Mouse (Mus musculus) thymus, postnatal 25 days (tissue): ENCODE measurements around the gene Arid1a.

Experiments used
- DNase-seq: peaks from one replicate; pipeline ENCODE4 v3.0.0; 2022

Gene Arid1a

DNA sequence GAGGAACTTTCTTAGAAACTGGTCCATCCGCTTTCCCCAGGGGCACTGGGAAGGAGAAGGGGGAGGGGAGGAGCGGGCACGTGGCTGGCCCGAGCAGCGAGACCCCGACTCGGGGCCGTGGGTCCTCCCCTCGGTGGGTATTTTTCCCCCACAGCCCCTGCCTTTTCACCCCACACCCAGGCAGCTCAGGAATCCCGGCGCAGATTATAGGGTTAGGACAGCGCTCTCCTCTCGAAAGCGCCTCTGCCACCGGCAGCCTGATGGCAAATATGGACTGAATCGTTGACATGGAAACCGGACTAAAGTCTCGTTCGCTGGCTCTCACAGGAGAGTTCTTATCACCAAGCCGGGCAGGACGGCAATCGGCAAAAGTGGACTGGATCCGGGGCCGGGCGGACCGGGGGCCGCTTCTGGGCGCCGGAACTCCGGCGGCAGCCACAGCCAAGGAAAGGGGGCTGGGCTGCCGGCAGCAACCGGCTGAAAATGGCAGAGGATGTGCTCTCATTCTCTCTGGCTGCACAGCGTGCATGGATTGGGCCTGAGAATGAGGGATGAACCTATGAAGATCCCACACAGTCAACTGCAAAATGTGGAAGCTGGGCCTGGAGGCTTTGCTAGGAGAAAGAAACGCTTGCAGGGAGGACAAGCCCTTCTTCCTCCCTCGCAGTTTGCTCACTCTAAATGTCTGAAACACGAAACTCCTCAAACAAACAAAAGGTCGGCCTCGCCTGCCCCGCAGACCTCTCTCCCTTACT, at the start of gene Arid1a:
Gene Arid1a (minus strand): TSS at position 256 of the 755 bp plus-strand sequence.
- peak; percentile 97 for DNase-seq

DNA sequence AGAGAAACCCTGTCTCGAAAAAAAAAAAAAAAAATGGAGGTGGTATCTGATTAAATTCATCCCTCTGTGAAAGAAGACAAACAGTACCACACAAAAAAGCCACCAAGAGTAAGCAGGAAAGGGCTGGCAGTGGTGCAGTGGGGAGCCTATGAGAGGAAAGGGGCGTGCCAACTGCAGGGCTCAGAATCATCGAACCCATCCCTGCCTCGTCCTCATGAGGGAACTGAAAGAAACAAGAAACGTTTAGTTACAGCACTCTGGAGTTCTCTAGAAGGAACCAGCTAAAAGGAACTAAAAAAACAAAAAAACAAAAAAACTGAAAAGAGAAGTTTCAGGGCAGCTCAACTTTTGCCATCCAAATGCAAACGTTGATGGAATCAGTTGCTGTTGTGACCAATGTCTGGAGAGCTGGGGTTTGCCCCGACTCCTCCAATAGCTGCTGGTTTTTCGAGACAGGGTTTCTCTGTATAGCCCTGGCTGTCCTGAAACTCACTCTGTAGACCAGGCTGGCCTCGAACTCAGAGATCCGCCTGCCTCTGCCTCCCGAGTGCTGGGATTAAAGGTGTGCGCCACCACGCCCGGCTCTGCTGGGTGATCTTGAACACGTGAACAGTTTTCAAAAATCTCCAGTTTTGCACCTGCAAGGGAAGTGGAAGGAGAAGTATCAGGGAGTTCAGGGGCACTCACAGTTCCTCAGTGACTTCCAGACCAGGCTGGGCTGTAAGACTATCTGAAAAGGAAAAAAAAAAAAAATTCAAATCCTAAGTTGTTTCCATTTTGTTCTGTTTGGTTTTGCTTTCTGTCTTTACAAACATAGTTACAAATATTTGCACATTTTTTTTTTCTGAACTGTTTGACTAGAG, 48.1 kb upstream of the Arid1a start:
- DNase-seq, result peak; percentile 62

DNA sequence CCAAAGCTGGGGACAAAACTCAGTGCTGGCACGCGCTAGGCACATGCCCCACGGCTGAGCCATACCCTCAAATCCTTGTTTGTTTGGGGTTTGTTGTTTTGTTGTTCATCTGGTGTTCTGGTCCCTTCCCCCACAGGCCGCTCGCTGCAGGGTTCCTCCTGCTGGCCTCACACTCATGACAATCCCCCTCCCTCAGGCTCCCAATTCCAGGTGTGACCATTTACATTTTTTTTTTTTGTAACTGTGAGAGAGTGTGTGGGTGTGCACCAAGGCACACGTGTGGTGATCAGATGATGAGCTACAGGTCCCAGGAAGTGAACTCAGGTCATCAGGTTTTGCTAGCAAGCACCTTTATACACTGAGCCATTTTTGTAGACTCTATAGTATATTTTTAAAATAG, 44.0 kb upstream of the Arid1a start:
- DNase-seq, result no peak

DNA sequence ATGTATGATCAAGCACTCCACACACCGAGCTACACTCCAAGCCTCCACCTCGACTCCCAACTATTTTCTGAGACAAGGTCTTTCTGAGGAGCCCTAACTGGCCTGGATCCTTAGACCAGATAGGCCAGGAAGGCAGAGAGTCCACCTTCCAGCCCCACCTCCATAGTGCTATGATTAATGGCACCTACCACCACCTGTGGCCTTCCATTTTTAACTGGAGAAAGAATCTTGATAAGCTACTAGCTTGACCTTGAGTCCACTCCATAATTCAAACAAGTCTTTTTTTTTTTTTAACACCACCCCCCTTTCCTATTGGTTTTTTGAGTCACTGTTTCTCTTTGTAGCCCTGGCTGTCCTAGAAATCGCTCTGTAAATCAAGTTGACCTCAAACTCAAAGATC, 36.7 kb upstream of the Arid1a start:
- DNase-seq, result no peak

DNA sequence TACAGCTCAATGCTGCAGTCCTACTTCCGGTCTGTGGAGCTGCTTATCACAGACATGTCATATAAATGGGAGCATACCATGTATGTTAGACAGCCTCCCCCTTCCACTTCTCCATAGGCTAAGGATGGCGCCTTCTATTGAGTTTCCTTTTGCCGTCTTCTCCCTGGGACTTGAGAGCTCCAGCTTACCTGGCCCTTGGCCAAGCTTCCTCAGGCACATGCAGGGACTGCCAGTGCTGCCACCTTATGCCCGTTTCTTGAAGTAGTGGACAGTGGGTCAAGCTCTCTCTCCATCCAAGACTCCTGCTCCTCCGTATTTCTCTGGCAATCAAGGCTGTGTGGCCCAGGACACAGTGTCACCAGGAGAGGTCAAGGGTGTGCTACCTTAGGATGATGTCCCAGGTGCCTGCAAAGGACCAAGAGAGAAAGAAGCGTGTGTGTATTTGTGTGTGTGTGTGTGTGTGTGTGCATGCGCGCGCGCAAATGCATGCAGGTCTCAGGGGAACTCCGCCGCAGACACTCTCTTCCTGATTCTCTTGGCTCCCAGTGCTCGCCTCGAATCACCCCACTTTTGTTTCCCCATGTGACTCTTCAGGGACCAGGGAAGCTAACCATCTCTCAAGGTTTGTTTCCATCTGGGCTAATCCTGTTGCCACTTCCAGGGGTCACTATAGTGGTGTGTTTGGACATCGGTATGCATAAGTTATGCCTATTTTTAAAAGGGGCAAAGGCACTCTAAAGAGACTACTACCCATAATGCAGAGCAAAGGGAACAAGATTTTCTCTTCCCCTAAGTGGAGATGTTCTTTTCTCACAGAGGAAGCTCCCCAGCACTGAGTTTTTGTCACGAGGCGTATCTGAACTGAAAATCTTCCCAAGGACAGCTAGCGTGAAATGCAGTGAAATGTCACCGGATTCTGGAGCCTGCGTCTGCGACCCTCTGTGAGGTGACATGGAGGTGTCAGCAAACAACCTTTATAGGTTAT, 18.3 kb upstream of the Arid1a start:
- DNase-seq, result peak; percentile 18

DNA sequence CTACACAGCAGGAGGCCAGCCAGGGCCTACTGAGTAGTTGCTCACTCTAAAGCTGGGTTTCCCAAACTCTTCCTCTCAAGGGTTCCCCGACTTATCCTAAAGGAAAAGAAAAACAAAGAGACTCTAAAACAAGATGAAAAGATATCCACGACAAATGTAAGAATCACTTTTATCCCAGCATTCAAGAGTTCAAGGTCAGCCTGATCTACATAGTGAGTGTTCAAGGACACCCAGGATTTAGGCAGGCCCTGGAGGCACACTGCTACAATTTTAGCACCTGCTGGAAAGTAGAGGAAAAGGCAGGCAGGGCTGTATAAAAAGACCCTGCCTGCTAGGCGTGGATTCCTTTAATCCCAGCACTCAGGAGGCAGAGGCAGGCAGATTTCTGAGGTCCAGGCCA, 12.6 kb upstream of the Arid1a start:
- DNase-seq, result no peak

DNA sequence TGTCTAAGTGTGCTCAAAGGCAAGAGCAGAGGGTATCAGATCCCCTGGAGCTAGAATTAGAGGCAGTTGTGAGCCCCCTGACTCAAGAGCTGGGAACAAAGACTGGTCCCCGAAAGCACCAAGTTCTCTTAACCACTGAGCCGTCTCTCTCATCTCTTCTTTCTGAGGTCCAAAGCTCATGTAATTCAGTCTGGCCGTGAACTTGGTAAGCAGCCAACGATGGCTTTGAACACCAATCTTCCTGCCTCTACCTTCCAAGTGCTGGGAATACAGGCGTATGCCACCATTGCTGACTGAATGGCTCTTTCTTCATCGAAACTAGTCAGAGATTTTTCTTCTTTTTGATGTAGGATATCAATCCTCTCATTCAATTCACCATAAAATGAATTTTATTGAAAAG, 6.5 kb upstream of the Arid1a start:
- DNase-seq, result no peak

DNA sequence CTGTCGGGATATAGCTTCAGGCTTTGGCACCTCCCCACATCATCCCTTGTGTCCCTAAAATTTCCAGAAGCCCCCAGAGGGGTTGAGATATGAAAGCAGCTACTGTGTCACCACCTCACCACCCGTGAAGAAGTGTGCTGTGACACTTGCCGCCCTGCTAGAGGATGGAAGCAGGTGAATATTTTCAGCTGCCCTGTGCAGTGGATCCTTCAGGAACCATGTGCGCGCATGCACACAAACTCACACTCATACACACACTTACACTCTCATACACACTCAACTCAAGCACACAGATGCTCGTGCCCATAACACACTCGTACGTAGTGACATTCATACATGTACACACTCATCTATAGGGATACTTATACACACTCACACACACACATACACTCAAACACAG, 3.1 kb upstream of the Arid1a start:
- no peak for DNase-seq

DNA sequence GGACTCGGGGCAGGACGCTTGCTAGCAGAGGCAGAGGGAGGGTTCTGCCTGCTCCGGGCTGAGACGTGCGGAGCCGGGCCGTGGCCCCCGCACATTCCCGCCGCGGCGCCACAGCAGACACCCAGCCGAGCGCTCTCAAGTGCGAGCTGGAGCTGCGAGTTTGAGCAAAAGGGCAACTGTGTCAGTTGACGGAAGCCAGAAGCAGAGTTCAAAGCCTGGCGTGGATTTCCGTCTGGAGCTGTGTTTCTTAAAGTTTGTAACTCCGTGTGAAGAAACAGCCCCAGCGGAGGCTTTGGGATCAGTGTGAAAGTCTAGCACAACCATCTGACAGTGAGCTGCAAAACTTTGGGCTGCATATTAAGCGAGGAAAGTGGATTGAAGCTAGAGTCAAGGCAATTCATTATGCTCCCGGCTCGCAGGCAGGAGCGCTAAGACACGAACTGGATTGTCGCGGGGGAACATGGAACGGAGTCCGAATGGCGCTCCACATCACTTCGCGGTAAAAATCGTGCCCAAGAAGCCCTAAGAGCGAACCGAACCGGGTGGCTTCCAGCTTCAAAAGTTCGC, 783 bp upstream of the Arid1a start:
- DNase-seq, result peak; percentile 89

DNA sequence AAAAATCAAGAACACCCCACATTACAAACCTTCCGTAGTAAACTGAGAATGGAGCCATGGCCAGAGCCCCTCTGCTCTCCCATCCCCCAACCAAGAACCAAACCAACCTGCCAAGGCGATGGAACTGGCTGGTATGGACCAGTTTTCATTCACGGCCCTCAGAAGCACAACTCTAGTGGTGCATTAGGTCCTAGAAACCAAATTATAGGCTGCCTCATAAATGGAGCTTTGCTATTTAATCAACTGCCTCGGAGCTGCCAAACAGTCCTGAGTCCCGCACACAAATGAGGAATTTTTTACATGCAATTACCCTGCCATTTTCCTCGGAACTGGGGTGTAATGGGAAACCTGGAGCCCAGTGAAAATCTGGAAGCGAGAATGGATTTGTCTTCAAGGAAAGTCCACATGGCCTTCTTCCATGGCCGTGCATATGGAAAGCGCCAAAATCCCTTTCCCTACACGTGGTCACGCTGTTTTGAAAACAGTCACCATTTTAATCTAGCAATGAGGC, 653 bp downstream of the Arid1a start:
- DNase-seq, result peak; percentile 25

DNA sequence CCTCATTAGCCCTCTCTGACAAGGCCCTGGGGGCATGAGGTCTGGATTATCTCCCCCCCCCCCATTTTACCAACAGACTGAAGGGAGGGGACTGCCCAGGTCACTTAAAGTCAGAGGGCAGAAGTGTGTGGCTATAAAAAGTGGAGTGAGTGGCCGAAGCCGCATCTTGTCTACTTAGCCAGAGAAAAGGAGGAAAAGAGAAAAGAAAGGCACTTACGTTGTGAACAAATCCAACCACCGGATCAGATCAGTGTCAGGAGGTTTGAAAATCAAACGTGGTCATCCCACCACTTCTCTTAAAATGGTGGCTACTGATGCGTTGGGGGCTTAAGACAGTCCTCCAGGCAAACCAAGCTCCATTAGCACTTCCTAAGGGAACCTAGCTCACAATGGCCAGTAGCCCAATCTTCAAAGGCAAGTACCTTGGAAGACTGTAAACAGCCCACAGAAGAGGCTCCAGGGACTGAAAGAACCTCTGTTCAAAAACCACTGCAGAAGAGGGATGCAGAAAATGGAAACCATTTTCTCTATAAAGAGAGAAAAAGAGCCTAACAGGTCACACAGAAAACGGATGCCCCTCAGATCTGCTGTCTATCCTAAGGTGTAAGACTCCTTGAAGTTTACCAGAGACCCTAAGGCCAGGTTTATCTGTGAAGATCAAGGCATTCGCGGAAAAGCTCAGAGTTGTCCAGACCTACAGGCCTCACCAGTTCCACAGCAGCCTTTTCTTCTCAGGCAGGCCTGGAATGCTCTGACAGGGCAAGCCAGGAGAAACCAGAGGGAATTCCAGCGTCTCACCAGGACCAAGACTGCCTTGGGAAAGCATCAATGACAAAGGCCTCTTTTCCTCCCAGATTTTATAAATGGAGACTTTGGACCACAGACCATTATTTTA, 1.5 kb downstream of the Arid1a start:
- peak; percentile 24 for DNase-seq

DNA sequence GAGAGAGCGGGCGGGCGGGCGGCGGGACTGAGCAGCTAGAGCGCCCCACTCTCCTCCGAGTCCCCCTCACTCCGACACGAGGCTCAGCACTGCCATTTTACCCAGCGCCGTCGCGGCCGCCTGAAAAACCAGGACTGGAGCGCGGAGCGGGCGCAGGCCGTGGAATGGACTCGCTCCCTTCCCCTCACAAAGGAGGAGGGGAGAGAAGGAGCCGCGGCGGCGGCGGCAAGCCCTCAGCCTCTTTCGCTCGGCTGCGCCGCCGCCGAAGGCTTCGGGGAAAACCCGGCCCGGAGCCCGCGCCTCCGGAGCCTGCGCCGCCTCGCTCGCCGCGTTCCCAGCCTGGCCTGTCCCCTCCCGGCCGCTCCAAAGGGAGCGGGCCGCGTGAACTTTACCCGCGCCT, 2.3 kb downstream of the Arid1a start:
- peak; percentile 100 for DNase-seq

DNA sequence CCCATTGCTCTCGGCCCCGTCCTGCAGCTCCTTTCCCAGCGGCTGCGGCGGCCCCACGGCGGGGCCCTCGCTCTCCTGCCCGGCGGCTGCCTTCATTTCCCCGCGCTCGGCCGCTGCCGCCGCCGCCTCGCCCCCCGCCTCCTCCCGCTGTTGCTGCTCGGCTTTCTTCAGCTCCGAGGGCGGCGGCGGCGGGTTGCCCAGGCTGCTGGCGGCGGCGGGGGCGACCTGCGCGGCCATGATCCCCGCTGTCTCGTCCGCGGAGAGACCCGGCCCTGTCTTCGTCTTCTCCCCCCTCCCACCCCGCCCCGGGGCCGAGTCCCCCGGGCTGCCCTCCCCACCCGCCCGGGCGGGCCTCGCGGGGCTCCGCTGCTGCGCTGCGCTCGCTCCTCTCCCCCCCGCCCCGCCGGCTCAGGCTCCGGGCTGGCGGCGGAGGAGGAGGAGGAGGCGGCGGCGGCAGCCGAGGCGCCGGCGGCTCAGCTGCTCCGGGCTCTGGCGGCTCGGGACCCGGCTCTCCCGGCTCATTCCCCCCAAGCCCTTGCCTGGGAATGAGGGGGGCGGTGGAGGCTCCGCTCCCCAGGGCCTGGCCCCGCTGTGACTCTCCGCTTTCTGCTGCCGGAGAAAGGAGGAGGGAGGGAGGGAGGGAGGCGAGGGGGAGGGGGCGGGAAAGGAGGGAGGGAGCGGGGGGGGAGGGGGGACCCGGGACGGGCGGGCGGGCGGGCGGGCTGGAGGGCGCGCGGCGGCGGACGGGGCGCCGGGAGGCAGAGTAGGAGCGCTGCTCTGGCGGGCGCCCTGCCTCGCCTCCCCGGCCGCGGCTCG, 3.0 kb downstream of the Arid1a start:
- peak; percentile 80 for DNase-seq

DNA sequence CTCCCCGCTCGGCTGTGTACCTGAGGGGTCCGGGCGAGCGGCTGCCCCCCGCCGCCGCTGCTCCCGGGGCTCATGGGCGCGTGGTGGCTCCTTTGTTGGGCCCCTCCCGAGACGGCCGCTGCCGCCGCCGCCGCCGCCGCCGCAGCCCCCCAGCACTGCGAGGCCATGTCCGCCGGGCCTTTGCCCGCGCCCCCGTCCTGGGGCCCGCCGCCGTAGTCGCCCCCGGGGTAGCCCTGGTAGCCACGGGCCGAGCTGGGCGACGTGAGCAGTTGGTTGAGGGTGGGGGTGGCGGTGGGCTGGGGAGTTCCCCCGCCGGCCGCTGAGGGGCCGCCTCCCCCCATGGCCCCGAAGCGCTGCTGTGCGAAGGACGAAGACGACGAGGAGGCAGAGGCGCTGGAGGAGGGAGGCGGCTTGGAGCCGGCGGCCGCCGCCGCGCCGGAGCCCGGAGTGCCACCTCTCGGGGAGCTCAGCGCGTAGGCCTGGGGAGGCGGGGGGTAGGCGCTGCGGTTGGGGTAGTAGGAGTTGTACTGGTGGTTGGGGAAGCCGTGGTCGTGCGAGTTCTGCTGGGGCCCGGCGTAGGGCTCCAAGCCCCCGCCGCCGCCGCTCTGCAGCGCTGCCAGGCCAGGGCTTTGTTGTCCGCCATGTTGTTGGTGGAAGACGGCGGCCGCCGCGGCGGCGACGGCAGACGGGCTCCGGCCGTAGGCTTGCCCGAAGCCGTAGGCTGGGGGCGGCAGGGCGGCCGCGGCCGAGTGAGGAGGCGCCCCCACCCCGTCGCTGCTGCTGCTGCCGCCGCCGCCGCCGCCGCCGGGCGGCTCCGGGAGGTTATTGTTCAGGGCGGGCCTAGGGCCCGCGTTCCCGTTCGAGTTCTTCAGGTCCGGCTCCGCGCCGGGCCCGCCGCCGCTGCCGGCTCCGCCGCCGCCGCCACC, 3.9 kb downstream of the Arid1a start:
- DNase-seq, result peak; percentile 71

DNA sequence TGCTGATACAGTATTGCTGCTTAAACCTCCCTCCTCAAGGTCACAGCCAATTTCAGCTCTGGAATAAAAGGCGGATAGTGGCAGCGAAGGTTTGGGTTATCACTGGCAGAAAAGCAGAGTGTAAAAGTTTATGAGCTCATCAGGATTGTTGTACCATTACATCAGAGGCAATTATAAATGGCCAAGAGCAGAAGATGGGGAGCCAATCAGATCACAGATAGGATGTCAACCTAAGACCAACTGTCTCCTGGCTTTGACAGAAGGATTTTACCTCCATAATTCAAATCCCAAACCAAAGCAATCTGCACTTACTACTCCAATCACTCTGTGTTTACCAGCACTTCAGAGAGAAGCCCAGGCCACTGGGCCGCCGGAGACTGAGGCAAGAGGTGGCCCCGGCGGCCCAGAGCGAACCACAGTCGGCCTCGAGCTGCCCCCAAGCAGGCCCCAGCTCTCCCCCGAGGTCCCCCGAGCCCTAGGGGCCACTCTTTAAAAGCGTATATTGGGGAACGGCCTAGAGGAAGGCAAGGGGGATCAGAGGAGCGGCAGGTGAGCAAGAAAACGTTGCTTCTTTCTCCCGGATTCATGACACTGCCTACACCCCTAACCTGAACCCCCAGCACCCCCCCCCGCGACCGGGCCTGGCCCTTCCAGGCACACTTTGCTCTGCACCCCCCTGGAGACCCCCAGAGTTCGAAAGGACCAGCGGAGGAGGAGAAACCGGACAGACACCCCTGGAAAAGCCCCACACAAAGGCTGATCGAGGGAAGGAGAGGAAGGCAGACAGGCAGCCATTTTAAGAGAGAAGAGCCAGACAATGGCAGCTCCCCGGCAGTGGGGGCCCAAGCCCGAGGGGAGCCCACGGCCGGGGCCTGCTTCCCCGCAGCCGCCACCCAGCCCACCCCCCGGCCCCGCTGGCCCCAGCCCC, 4.8 kb downstream of the Arid1a start:
- peak; percentile 56 for DNase-seq

DNA sequence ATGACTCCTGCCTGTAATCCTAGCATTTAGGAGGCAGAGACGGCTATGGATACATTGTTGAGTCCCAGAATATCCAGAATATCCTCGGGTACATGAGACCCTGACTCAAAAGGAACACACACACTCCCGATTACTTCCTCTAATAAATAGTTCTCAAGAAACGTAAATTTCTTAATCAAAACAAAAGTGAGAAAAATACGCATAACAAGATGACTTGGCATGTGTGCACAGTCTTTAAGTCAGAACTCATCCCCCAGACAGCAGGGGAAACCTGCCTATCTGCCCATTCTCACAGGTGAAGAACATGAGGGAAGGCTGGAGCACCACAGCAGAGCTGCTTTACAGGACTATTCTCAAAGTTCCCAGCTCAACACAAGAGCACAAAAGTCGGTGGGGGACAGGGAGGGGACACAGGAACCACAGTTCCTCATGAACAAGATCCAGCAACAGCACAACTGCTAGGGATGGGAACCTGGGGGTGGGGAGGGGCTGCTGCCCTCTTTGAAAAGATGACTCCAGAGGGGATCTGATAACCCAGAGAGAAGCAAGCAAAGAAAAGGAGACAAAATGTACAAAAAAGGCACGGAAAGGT, 6.3 kb downstream of the Arid1a start:
- no peak for DNase-seq

DNA sequence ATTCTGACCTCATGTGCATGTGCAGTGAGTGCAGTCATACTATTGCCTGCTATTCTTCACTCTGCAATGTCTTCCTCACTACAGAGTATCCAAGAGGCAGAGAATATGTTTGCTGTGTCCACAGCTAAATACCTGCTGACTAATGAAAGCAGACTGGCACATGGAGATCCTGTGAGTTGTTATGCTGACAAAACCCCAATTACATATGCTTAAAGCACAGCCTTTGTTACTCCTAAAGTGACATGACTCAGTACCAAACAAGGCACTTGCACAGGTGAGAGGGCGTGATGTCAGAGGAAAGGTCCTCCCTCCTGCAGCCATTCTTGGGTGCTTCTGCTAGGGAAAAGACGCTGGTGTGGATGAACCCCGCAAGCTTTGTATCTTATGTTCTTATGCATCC, 21.3 kb downstream of the Arid1a start:
- DNase-seq, result no peak

DNA sequence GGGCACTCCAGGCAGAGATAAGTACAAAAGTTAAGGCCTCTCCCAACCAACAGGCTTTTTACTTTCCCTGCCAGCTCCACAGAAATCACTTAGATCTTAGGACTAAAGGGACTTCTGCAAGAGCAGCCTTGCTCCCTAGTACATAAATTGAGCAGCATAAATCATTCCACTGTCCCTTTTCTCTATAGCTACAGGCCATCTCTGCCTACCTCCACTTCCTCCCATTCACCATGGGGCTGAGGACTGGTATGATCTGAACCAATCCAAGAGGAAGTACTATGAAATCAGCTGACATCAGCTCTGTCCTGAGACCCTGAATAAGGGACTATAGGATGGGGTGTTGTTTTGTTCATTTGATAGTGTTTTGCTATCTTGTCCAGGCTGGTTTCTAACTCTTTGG, 26.4 kb downstream of the Arid1a start:
- no peak for DNase-seq
